Mouse (Mus musculus): ENCODE measurements around the gene Fbxw22.

DNA sequence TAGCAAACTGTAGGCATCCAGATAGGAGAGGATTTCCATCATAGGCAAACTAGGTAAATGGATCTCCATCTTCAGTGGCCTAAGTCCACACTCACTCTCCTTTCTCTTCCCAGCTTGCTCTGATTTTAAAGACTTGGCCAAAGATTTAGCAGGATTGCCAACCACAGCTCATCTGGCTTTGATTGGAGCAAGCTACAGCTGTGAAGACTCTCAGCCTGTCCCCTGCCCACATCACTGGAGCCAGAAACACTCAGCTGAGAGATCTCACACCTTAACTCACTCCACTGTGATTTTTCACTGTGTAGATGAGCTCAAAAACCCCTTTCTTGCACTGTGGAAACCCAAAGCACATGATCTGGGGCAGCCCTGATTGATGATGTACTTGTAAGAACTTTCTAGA, 44.9 kb upstream of the Fbxw22 start, which contains the start of gene Fbxw16:
- no peak for TF ChIP-seq CTCF (IDR thresholded peaks at IDR 0.05; ENCODE audit: extremely low read depth, insufficient read length, insufficient replicate concordance, low read depth, low read length)
- TF ChIP-seq POLR2A (IDR thresholded peaks at IDR 0.05; ENCODE audit: low read depth, low read length) = no peak
